Mouse (Mus musculus) ES-E14 (cell line): ENCODE data around the gene Rpl6.
A peak's percentile ranks its signal among the peaks of the same experiment; 100 is the strongest.

Experiments
- CHD2 ChIP-seq: IDR thresholded peaks from 2 replicates; pipeline ENCODE4 v1.6.1; 2014; ENCODE audit warnings: mild to moderate bottlenecking, low read depth, low read length, inconsistent platforms
- HCFC1 ChIP-seq: IDR thresholded peaks from 2 replicates; pipeline ENCODE4 v1.6.1; 2012; ENCODE audit warnings: low read length, inconsistent platforms, borderline replicate concordance; ENCODE audit not compliant: insufficient read depth
- MAFK ChIP-seq: IDR thresholded peaks from 2 replicates; pipeline ENCODE4 v1.6.1; 2014; ENCODE audit warnings: mild to moderate bottlenecking, low read depth, low read length, inconsistent platforms; ENCODE audit not compliant: insufficient read depth
- ZC3H11A ChIP-seq: IDR thresholded peaks from 2 replicates; pipeline ENCODE4 v1.6.1; 2012; ENCODE audit warnings: low read depth, mild to moderate bottlenecking, inconsistent platforms, low read length, borderline replicate concordance
- ZNF384 ChIP-seq: IDR thresholded peaks from 2 replicates; pipeline ENCODE4 v1.6.1; 2012; ENCODE audit warnings: low read depth, low read length, inconsistent platforms

GRCm38 (mm10) chr5:121190836-121191583 lies 13.3 kb upstream of the Rpl6 start, which contains the start of gene Ptpn11:
- no peak for TF ChIP-seq ZC3H11A
- TF ChIP-seq MAFK, result no peak
- TF ChIP-seq HCFC1, result peak; percentile 77
- no peak for TF ChIP-seq ZNF384
- no peak for TF ChIP-seq CHD2
